Mouse (Mus musculus) stomach, postnatal 0 days (tissue): ENCODE data around the gene Ccdc34. TPM values are rescaled to one million over a fixed set of nuclear protein-coding genes. Genes with fewer than 3 reads are reported as not detected.

Experiments
- ATAC-seq: fragments of 200-750 bp; cut with Nextera tagmentation; 2 replicates; pipeline ENCODE4 v1.8.0; 2017; ENCODE audit not compliant: low FRiP score, low TSS enrichment
- DNase-seq: peaks from one replicate; pipeline ENCODE4 v3.0.0-alpha.2; 2016; ENCODE audit warnings: low spot score
- H3K27ac ChIP-seq: fragments of 300-500 bp; sonication (generic); replicated peaks from 2 replicates; pipeline ENCODE4 v1.5.1; 2014; ENCODE audit warnings: mild to moderate bottlenecking, control low read depth
- H3K27me3 ChIP-seq: fragments of 300-500 bp; sonication (generic); 2 replicates; pipeline ENCODE4 v1.6.1; 2014; ENCODE audit warnings: low read length; ENCODE audit not compliant: control insufficient read depth, insufficient read depth
- H3K36me3 ChIP-seq: fragments of 300-500 bp; sonication (generic); 2 replicates; pipeline ENCODE4 v1.6.1; 2014; ENCODE audit warnings: low read length, mixed read lengths; ENCODE audit not compliant: control insufficient read depth, insufficient read depth
- H3K4me1 ChIP-seq: fragments of 300-500 bp; sonication (generic); replicated peaks from 2 replicates; pipeline ENCODE4 v1.6.1; 2014; ENCODE audit warnings: antibody characterized with exemption; ENCODE audit not compliant: control insufficient read depth, insufficient read depth
- H3K4me2 ChIP-seq: fragments of 300-500 bp; sonication (generic); replicated peaks from 2 replicates; pipeline ENCODE4 v1.6.1; 2014; ENCODE audit warnings: low read depth, mild to moderate bottlenecking, control low read depth, moderate library complexity
- H3K4me3 ChIP-seq: fragments of 300-500 bp; sonication (generic); 2 replicates; pipeline ENCODE4 v1.5.1; 2014; ENCODE audit warnings: low read depth, low read length, control low read depth
- H3K9ac ChIP-seq: fragments of 300-500 bp; sonication (generic); 2 replicates; pipeline ENCODE4 v1.6.1; 2014; ENCODE audit warnings: mild to moderate bottlenecking, low read length, control low read depth, mixed read lengths
- H3K9me3 ChIP-seq: fragments of 300-500 bp; sonication (generic); 2 replicates; pipeline ENCODE4 v1.6.1; 2016; ENCODE audit warnings: low read length; ENCODE audit not compliant: control insufficient read depth
- CTCF ChIP-seq: IDR thresholded peaks from 2 replicates; pipeline ENCODE4 v1.5.1; 2016; ENCODE audit warnings: antibody characterized with exemption, low read depth, mild to moderate bottlenecking, moderate library complexity
- EP300 ChIP-seq: optimal IDR thresholded peaks from 2 replicates; pipeline ENCODE3; 2016; ENCODE audit warnings: antibody characterized with exemption
- WGBS: fragments of 180-500 bp; shearing (Covaris S2); extraction: QIAGEN DNeasy Blood & Tissue Kit; methylation state at CpG from one replicate; pipeline ENCODE4 v1.1.7; 2014; 5-methylcytosine and 5-hydroxymethylcytosine counted together
- polyA plus RNA-seq: library from polyadenylated mRNA; unstranded; fragments of >200 nt; fragmentation: Nextera tagmentation; extraction: Ambion mirVana; gene quantifications from 2 replicates; pipeline ENCODE4 v1.2.1, GENCODE M21; 2015

The Ccdc34 gene
- polyA plus RNA-seq, 1 experiment from 2014 or later: 18.7 TPM

DNA sequence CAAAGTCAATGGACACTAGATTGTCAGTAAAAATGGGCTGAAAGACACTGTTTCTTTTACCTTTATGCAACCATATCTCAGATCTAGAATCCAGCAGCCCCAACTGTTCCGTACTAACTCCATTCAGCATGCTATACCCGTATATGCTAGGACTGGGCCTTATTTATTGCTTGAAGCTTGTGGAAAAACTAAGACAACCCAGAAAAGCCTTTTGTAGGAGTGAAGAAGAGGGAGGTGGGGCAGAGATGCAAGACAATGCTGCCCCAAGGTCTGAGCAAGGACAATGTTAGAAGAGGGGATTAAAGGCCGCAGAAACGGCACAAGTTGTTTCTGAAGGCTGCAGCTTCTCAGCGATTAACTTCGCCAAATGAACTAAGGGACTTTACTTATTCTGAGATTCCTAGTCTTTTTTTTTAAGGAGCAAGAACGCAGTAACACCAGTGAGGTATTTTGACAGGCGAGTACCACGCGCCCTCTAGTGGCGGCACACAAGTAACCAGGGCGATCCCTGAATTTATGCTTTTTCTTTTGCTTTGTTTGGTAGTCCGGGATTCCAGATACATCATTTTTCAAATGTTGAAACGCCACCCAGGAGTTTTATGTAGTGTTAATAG lies 187.2 kb downstream of the Ccdc34 start:
- TF ChIP-seq EP300: no peak
- peak; percentile 96 for TF ChIP-seq CTCF
- Histone ChIP-seq H3K9me3 (no peaks in the 10 kb centered on the region), H3K4me3 (no peak overlapping the region), H3K9ac (no peak overlapping the region), H3K27me3 (no peaks in the 10 kb centered on the region), H3K36me3 (no peaks in the 10 kb centered on the region), H3K4me2 (no peak overlapping the region), H3K4me1 (no peaks in the 10 kb centered on the region), H3K27ac (no peak overlapping the region)
- WGBS: 4% methylated on average over 14 of the region's 14 CpGs
- DNase-seq: peak; percentile 72
- ATAC-seq: 0 out of 2 replicates have a peak, but pooled peaks have one; percentile 53

DNA sequence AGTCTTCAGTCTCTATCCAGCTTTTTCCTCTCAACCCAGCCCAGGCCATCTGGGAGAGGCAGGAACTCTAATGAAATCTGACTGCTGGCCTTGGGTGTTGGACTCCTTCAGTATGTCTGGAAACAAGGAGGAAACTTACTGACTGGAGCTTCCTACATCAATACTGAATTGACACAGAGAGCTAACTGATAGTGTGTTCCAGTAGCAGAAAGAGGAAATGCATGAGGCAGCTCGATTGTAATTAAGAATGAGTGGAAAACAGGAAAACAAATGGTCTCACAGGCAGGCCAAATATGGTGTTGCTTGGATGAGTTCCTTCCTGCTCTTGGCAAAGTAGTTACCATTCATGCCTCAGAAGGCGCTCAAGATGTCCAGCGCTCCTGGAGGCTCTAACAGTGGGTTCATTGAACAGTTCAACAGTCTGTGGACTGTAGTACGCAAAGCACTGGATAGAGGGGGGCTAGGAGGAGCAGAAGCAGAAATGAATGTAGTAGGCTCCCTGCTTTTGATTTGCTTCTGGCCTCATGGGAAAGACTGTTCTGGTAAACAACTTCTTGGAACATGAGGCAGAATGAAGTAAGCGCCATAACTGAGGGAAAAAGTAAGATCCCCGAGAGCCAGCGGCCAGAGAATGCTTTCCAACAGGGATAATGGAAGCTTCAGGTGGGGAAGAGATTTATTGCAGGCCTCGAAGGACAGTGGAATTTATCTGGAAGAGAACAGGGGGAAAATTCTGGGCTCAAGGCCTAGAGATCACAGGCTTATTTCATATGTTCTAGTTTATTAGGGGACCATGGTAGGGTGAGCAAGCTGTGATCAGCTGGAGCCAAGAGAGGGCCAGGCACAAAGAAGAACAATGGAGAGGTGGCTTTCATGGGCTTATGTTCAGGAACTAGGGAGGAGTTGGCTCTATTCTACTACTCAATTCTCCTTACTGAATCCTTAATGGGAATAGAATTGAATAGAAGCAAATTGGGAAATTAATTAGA lies 193.2 kb downstream of the Ccdc34 start:
- WGBS: 47% methylated on average over 8 of the region's 8 CpGs
- Histone ChIP-seq H3K4me2 (no peak overlapping the region), H3K9ac (no peak overlapping the region), H3K27me3 (no peaks in the 10 kb centered on the region), H3K4me1 (peaks cover 6% of the 10 kb centered on the region; the same call in 1 of the 2 replicates), H3K9me3 (no peaks in the 10 kb centered on the region), H3K36me3 (no peaks in the 10 kb centered on the region), H3K4me3 (no peak overlapping the region), H3K27ac (peak overlapping the region; percentile 71)
- DNase-seq (no peak), ATAC-seq (peak; percentile 82)
- TF ChIP-seq EP300 (no peak), CTCF (no peak)

DNA sequence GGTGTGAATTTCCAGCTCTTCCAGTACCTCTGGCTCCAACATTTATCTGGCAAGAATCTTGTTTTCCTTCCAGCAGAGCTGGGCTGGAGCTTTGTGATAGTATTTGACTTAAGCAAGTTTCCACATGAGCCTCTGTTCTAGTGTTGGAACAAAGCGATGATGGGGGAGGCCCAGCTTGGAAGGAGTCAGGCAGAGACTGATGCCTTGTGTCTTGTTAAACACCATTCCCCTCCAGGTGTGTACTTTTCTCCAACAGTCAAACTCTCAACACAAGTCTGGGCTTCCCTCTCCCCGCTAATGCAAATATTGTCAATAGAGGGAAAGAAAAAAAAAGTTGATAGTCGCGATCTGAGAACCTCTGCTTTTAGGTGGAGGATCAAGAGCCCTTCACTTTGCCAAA lies 196.7 kb downstream of the Ccdc34 start:
- H3K4me3 ChIP-seq: no peak overlapping the region
- ATAC-seq (peak; percentile 60), DNase-seq (peak; percentile 33)
- TF ChIP-seq EP300 (no peak), CTCF (no peak)
- H3K36me3 ChIP-seq: no peaks in the 10 kb centered on the region
- H3K9ac ChIP-seq: no peak overlapping the region
- no peaks in the 10 kb centered on the region for H3K9me3 ChIP-seq
- H3K27ac ChIP-seq: 0 out of 2 replicates have a peak overlapping the region, but pooled peaks have one; percentile 9
- no peaks in the 10 kb centered on the region for H3K27me3 ChIP-seq
- WGBS: 39% methylated on average over 4 of the region's 4 CpGs
- H3K4me1 ChIP-seq: peaks cover 6% of the 10 kb centered on the region; the same call in 1 of the 2 replicates
- H3K4me2 ChIP-seq: no peak overlapping the region

DNA sequence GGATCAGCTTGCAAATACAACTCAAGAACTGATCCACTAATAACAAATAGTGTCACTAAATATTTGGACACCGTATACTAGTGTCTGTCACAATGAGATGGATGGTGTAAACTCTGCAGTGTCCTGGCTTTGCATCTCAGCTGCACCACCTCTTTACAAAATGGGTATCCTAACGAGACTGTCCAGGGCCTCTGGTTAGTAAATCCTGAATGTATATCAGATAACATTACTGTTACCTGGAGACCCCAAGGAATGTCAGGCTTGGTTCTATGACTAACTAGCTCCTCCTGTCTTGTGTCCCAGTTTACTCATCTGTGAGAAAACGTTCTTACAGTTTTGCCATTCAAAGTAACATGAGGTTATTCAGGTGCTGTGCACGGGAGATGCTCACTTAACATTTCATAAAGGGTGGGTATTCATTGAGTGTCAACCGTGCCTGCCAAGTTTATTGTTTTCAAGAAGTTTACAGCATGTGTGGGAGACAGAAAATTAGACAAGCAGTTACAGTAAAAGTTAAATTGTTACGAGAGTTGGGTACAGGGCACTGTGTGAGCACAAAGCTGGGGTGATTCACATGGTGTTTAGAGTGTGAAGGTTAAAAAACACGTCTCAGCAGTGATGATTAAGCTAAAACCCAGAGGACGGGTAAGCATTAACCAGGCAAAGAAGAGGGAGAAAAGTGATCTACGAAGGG lies 197.5 kb downstream of the Ccdc34 start:
- peak overlapping the region; percentile 40; the same call in 1 of the 2 replicates for H3K27ac ChIP-seq
- H3K9me3 ChIP-seq: no peaks in the 10 kb centered on the region
- peaks cover 6% of the 10 kb centered on the region; the same call in 1 of the 2 replicates for H3K4me1 ChIP-seq
- no peak overlapping the region for H3K4me2 ChIP-seq
- no peak for TF ChIP-seq CTCF
- no peak for TF ChIP-seq EP300
- DNase-seq (no peak), ATAC-seq (no peak)
- no peaks in the 10 kb centered on the region for H3K36me3 ChIP-seq
- H3K4me3 ChIP-seq: no peak overlapping the region
- no peaks in the 10 kb centered on the region for H3K27me3 ChIP-seq
- 34% methylated on average over 9 of the region's 9 CpGs for WGBS
- H3K9ac ChIP-seq: no peak overlapping the region

DNA sequence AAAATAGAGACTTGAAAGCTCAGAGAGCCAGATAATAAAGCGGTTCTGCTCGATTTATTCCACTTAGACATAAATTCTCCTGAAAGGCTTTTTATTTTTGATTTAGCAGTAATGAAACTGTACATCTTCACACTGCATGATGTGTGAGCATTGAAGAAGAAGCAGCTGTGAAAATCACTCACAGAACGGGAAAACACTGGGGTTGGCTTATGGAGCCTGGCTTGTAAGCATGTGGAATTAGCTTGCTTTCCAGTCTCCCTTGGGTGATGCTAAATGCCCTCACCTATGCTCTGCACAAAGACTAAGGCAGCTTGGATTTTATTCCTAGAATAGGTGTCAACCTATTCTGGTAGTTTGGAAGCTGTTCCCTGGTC lies 198.1 kb downstream of the Ccdc34 start:
- TF ChIP-seq CTCF (no peak), EP300 (no peak)
- no peak overlapping the region for H3K9ac ChIP-seq
- H3K9me3 ChIP-seq: no peaks in the 10 kb centered on the region
- ATAC-seq (no peak), DNase-seq (no peak)
- H3K36me3 ChIP-seq: no peaks in the 10 kb centered on the region
- H3K4me3 ChIP-seq: no peak overlapping the region
- peaks cover 6% of the 10 kb centered on the region; the same call in 1 of the 2 replicates for H3K4me1 ChIP-seq
- H3K4me2 ChIP-seq: no peak overlapping the region
- 0 out of 2 replicates have a peak overlapping the region, but pooled peaks have one; percentile 13 for H3K27ac ChIP-seq
- 34% methylated on average over 3 of the region's 3 CpGs for WGBS
- no peaks in the 10 kb centered on the region for H3K27me3 ChIP-seq
